Mouse (Mus musculus) embryo, embryonic 11.5 days (tissue): ENCODE data around the gene Tut1.
A peak's percentile ranks its signal among the peaks of the same experiment; 100 is the strongest.
"Not testable (repeated sequence)": the region's sequence is repeated elsewhere in the genome, so short reads cannot be mapped to it uniquely, and the experiment has no call there.

Source experiments
- DNase-seq: peaks from one replicate; pipeline ENCODE4 v3.0.0-alpha.2; 2012; ENCODE audit warnings: low read depth, low spot score

Tut1 gene

DNA sequence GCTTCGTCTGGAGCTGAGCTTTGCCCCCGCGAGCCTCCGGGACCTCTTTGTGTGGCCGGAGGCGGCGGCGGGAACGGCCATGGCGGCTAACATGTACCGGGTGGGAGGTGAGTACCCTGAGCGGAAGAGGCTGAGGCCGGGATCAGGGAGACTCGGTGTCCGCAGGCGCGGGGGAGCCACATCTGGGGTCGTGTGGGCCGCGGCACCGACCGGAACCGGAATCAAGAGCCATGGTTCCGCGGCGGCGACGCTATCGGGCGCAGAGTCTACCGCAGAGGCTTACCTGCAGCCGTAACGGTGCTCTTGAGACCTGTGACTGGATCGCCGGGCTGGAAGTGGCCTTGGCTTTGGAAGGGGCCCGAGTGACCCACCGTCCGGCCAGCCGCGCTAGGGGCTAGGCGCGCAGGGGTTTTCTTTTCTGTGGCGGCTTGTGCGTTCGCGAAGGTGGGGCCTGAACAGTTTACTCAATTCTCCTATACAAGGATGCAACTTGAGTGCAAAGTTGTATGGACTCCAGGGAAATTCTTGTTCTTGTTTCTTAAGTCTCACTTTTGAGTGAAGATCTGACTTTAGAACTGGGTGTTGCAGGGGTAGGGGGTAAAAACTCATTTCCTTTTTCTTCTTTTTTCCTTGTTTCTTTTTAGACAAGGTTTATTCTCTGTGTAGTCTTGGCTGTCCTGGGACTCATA lies 11.2 kb upstream of the Tut1 start:
- no peak for DNase-seq

DNA sequence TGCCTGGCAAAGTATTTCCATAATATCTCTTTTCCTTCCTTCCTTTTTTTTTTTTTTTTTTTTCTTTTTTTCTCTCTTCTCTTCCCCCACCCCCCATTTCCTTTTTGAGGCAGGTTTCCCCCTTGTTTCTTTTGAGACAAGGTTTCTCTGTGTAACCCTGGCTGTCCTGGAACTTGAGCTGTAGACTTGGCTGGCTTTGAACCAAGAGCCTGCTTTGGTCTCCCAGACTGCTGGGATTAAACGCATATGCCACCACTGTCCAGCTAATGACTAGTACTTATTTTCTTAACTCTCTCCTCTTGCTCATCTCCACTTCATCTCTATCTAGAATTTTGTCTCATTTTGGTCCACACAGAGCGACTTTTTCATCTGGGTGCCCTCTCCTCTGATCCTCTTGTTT lies 10.6 kb upstream of the Tut1 start:
- DNase-seq, result no peak

GRCm38 (mm10) chr19:8944062-8944461 lies 9.6 kb upstream of the Tut1 start:
- no peak for DNase-seq

DNA sequence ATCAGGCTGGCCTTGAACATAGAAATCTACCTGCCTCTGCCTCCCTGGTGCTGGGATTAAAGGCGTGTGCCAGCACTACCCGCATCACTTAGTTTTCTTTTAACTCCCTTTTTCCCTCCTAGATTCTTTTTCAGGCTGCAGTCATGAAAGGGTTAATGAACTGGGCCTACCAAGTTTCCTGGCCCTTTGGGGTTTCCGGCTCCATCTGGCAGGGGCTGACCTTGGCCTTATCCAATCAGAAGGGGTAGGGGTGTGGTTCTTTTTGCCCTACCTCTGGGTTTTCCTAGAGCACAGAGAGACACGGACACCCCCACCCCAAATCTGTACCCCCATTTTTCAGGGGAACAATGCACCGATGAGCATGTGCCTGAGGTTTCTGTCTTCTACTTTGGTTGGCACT lies 8.9 kb upstream of the Tut1 start:
- no peak for DNase-seq

- DNase-seq, result no peak
Measured at GRCm38 (mm10) chr19:8945251-8945650, 8.4 kb upstream of the Tut1 start.

DNA sequence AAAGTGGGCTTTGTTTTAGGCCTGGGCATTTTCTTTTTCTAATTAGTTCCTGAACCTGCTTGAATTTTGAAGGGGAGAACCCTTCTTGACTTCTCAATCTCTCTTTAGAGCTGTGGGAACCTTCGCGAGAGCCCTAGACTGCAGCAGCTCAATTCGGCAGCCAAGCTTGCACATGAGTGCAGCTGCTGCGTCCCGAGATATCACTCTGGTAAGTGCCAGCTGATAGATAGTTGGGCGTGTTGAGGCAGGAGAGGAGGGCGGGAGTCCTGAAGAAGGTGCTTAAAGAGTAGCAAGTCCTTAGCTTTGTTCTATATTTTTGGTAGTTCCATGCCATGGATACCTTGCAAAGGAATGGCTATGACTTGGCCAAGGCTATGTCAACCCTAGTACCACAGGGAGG lies 6.7 kb upstream of the Tut1 start:
- no peak for DNase-seq

- DNase-seq, result no peak
Measured at GRCm38 (mm10) chr19:8950190-8950589, 3.5 kb upstream of the Tut1 start.

DNA sequence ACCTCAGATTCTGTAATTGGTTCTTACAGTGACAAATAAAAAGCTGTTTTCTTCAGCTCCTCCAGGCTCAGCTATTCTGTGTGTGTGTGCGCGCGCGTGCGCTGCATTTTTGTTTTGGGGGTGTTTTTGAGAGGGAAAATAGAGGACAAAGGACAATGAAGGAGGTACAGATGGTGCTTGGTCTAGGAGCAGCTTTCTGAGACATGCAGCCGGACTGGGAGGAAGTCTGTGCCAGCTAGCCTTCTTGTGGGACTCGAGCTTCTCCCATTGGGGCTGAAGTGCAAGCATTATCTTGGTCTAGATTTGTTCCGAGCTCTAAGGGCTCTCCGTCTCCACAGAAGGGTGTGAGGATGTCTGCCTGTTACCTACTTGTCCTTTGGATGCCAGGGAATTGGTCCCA lies 1.4 kb upstream of the Tut1 start:
- DNase-seq, result no peak

DNA sequence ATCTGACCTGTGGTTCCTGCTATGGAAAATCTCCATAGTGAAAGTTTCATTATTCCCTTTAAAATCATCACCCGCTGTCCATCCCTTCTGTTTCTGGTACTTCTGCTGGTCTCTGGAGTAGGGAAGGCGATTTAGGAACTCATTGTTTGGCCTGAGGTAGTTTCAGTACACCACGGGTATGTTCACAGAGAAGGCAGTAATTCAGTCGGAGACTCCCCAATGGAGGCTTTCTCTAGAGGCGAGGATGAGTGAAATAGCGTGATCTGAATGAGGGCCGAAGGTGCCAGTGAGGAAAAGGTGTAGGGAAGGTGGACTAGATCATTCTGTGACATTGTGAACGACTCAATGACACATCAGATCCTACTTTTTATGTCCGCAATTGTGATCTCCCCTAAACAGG lies 524 bp downstream of the Tut1 start:
- DNase-seq, result no peak

DNA sequence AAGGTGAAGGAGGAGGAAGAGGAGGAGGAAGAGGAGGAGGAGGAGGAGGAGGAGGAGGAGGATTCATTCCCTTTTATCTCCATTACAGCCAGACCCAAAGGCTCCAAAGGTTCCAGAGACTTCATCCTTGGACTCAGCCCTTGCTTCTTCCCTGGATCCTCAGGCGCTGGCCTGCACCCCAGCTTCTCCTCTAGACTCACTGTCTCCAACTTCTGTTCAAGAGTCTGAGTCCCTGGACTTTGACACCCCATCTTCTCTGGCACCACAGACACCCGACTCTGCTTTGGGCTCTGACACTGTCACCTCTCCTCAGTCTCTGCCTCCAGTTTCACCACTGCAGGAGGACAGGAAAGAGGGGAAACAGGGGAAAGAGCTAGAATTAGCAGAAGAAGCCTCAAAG lies 8.6 kb downstream of the Tut1 start:
- DNase-seq, result no peak

GRCm38 (mm10) chr19:8965075-8965474 lies 11.4 kb downstream of the Tut1 start:
- no peak for DNase-seq

- no peak for DNase-seq
Measured at GRCm38 (mm10) chr19:8965771-8966170, 12.1 kb downstream of the Tut1 start.

DNA sequence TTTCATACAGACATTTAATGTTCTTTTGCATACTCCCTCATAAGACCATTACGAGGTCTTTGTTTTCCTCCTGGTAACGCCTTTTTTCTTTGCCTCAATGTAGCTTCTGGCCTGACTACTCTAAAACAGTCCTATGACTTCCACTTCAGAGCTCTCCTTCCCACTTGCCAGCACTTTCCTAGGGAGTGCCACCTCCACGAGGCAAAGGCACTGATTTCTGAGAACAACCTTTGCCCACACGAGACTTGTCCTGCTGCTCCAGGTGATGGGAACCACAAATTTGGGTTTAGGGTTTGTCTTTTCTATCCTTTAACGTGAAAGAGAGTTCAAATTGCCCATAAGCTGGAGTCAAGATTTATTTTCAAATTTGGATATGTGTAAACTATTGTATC lies 12.5 kb downstream of the Tut1 start:
- DNase-seq, result no peak

DNA sequence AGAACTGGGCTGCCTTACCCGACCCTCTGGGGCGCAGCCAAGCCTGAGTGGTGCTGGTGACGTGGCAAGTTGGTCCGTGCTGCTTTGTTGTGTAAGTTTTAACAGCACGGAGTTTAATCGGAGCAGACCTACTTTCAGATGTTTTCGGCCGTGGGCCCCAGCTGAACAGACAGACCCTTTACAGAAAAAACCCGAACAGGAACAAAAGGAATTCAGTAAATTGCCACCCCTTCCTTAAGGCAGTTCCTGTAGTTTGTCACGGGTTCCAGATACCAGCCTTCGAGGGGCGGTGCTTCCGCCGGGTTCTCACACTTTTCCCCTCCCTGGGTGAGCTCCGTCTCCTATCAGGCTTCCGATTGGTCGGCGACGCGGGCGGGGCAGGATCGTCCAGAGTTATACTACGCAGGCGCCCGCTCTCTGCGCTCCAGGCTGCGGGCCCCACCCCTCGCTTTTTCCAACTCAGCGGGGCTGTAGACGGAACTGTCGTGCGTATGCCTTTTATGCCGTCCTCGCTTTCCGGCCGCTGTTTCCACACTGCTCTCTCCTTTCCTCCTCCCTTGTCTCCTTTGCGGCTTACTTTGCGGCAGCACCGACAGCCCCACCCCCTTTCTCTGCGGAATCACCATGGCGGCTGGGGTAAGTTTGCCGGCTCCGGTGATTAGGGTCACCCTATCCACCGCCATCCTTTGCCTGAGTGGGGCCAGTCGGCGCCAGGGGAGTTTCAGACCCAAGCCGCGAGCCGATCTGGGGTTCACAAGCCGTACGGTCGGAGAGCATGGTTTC lies 13.1 kb downstream of the Tut1 start, which contains the start of gene Eef1g:
TSS of gene Eef1g (plus strand) at position 452 of the 783 bp plus-strand sequence.
- DNase-seq, result peak; percentile 98

DNA sequence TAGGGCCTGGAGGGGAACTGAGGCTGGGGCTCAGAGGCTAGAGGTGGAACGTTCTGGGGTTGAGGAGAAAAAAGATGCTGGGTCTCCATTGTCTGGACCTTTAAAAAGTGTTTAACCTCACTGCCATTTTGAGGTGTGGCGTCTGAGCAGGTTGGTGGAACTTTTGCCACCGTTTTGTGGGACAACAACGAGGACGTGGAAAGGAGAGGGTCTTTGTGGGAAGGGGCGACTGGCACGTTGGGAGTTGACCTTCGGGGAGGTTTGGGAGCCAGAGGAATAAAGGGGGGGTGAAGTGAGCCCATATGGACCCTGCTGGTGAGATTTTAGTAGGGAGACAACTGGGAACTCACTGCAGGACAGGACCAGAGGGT lies 13.7 kb downstream of the Tut1 start:
- no peak for DNase-seq

DNA sequence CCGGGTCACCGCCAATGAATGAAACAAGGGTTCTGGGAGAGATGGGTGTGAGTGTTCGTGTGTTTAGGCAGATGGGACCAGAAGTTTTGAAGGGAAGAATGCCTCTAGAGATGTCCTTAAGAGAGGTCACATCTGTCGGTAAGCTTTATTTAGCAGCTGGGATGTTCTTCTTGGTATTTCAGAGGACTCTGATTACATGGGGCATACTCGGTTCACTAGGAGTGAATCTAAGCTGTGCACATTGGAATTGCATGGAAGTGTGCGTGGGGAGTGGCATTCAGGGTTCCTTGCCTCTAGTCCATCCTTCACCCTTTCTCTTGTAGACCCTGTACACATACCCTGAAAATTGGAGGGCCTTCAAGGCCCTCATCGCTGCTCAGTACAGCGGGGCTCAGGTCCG lies 14.2 kb downstream of the Tut1 start:
- DNase-seq, result no peak

GRCm38 (mm10) chr19:8972491-8972890 lies 18.8 kb downstream of the Tut1 start:
- DNase-seq, result not testable (repeated sequence)

GRCm38 (mm10) chr19:8974638-8975037 lies 21.0 kb downstream of the Tut1 start:
- DNase-seq, result no peak

DNA sequence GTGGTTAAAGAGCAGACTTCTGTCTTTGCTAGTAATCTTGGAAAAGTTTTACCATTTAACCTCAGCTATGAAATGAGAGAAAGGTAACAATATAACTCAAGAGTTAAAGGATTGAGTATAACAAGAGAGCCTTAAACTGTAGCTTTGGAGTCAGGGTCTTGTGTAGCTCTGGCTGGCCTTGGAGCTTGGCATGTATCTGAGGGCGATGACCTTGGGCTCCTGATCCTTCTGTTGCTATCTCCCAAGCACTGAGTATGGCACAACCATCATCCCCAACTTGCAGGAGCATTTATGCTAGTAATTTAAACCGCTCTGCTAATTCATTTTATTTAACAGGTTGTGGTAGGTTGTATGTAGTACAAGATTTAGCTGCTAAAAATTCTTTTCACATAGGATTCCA lies 21.8 kb downstream of the Tut1 start:
- no peak for DNase-seq

GRCm38 (mm10) chr19:8976535-8976934 lies 22.9 kb downstream of the Tut1 start:
- peak; percentile 54 for DNase-seq

DNA sequence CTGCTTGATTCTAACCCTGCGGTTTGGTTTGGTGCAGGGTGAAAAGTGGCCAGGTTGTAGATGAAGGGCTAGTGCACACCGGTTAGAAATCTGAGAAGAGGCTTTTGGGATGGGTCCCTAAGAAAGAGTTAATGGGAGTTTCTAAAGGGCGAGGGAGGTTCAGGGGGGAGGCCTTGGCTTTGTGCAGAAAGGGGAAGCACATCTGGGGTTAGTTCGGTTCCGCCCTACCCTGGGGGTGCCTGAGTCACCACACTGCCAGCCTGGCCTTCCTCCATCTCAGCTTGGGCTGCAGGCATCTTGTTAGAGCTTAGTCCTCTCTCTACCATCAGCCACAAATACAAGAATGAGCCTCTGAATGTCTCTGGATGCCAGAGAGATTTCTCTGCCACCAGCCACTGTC lies 27.1 kb downstream of the Tut1 start:
- DNase-seq, result no peak

- DNase-seq, result no peak
Measured at GRCm38 (mm10) chr19:8981450-8982168, 28.0 kb downstream of the Tut1 start.
